Mouse (Mus musculus) spleen, postnatal 14 days (tissue): ENCODE measurements around the gene H2-T23.
A peak's percentile ranks its signal among the peaks of the same experiment; 100 is the strongest.
"Not testable (repeated sequence)": the region's sequence is repeated elsewhere in the genome, so short reads cannot be mapped to it uniquely, and the experiment has no call there.

ENCODE experiments used
- DNase-seq, 2 experiments: peaks; one replicate each; pipeline ENCODE4 v3.0.0; 2021 to 2022; ENCODE audit warnings: low spot score in 2 of 2

H2-T23 gene

DNA sequence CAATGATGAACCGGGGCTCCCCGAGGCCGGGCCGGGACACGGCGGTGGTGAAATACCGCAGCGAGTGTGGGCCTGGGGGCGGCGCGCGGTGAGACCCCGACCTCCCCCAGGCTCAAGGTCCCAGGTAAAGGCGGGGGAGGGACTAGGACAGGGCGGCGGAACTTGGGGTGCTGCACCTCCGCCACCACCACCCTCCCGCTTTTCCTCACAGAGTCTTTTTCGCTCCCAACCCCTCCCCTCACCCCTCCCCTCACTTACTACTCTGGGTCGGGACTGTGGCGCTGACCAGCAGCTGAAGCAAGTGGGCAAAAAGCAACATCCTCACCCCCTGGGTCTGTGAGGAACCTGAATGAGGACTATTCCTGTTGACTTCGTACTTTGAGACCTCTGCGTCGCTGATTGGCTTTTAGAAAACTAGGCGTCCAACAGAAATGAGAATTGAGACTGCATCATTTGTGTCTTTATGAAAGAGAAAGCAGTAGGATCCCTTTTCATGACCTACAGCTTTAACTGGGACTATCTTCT is at the start of gene H2-T23:
Gene H2-T23 (minus strand): TSS at position 505 of the 525 bp plus-strand sequence.
- DNase-seq: peak; percentile 44 to 56

- DNase-seq: not testable (repeated sequence)
Measured at GRCm38 (mm10) chr17:36081901-36082300, 49.2 kb upstream of the H2-T23 start.

- peak; percentile 72 to 84 for DNase-seq
Measured at GRCm38 (mm10) chr17:36060829-36061228, 28.2 kb upstream of the H2-T23 start.

- not testable (repeated sequence) for DNase-seq
Measured at GRCm38 (mm10) chr17:36058362-36058761, 25.7 kb upstream of the H2-T23 start, which contains the start of gene Gm11127. TSS of gene Gm11127 (minus strand) at chr17:36058371.

DNA sequence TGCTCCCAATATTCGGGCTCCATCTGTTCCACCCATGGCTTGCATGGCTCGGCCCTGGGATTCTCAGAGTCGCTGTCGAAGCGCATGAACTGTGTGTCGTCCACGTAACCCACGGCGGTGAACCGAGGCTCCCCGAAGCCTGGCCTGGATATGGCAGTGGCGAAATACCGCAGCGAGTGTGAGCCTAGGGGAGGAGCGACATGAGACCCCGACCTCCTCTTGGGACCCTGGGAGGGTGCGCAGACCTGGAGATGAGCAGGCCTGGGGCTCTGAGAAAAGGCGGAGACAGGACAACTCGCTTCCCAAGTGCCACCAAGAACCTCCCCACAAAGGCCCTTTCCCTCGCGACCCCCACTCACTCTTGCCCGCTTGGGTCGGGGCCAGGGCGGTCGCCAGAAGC is 25.3 kb upstream of the H2-T23 start:
- DNase-seq: not testable (repeated sequence)

DNA sequence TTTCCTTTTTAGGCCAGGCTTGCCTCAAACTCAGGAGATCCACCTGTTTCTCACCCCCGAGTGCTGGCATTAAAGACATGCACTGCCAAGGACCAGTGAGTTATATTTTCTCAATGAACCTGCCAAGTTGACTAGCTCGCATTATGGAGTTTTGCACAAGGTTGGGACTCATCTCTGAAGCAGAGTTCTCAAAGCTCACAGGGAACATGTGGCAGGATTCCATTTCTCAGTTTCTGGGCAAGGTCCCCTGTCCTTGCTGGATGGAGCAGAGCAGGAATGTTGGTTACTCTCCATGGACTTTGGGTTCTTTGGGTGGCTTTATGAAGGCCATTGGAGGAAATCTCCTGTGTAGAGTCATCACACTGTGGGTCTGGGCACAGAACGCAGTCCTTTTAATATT is 10.6 kb upstream of the H2-T23 start:
- DNase-seq: no peak

DNA sequence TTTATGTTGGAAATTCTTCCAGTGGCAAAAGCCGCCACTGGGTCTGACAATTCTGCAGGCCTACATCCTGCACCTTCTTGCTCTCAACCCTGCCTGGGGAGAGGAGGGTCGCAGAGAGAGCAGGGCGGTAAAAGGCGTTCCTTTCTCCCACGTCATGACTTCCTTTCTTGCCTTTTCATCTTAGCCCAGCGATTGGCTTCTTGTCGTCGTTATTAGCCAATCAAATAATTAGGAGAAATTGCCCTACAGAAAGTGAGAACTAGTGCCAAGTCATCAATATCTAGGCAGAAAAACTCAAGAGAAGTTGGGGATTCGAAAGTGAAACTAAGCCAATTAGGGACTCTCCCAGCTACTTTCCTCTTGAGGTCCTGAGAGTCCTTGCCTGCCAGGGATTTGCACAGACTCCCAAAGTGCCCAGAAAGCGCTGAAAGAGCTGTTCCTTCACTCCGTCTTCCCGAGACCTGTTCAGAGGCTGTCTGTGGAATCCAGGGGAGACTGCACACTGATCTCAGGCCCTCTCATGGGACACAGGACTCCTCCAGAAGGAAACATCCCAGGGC is 10.0 kb upstream of the H2-T23 start, which contains the start of the genes H2-T22 and Gm6034:
Gene H2-T22 (minus strand): TSS at position 138 of the 560 bp plus-strand sequence.
Gene Gm6034 (plus strand): TSS at position 352 of the 560 bp plus-strand sequence.
- peak; percentile 42 to 56 for DNase-seq

- DNase-seq: not testable (repeated sequence)
Measured at GRCm38 (mm10) chr17:36042055-36042454, 9.4 kb upstream of the H2-T23 start.

DNA sequence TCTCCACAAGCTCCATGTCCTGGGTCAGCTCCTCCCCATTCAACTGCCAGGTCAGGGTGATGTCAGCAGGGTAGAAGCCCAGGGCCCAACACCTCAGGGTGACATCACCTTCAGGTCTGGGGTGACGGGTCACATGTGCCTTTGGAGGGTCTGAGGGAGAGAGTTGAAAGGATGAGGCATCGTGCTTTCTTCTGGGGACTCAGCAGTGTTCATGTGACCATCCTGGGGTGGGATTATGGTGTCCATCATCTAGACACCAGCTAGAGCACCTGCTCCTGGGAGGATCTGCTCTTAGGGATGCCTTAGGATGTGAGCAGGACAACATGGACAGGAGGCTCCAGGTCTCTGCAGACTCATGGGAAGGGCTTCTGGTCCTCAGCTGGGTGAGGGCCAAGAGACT is 7.9 kb upstream of the H2-T23 start:
- DNase-seq: not testable (repeated sequence)

- not testable (repeated sequence) for DNase-seq
Measured at GRCm38 (mm10) chr17:36036126-36036525, 3.5 kb upstream of the H2-T23 start.

DNA sequence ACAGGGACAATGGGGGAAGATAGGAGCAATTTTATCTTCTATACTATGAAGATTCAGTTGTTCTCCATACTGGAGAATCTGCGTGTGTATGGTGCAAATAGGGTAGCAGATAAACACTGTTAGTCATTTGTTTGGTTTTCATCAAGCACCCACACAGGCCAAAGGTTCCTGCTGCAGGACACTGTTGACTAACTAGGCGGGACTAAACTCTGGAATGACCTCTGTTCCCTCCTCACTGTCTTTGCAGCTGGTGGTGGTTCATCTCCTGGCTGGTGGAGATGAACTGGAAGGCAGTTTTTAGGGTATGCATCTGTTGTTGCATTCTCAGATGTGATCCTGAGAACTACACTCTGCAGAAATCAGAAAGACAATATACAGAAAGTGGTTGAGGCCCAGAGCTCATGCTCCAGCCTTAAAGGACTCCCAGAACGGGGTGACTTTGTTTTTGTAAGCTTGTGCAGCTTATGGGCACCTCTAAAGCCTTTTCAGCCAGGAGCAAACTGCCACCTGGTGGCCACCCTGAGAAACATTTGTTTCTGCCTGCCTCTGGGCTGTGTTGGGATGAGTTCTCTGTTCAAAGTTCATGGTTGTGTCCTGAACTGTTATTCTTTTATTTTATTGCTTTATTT is 2.5 kb upstream of the H2-T23 start:
- peak; percentile 52 to 72 for DNase-seq

DNA sequence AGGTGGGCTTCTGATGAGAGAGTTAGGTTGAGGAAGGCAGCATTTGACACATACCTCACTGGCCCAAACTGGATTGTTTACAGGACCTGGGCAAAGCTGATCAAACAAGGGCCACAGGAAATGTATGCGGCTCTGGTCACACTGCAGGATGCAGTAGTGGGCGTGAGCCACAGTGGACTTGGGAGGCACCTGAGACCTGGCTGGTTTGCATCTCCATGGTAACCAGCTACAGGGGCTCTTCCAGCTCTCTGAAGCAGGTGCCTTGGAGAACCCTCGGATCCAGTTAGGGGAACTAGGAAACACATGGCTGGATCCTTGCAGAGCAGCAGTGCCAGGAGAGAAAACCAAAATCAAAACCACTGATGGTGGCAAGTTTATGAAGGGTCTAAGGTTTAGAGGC is 1.9 kb upstream of the H2-T23 start:
- DNase-seq: not testable (repeated sequence)

GRCm38 (mm10) chr17:36031583-36032331 is 898 bp downstream of the H2-T23 start:
- peak; percentile 37 to 56 for DNase-seq

- DNase-seq: not testable (repeated sequence)
Measured at GRCm38 (mm10) chr17:36030703-36031582, 1.7 kb downstream of the H2-T23 start.

DNA sequence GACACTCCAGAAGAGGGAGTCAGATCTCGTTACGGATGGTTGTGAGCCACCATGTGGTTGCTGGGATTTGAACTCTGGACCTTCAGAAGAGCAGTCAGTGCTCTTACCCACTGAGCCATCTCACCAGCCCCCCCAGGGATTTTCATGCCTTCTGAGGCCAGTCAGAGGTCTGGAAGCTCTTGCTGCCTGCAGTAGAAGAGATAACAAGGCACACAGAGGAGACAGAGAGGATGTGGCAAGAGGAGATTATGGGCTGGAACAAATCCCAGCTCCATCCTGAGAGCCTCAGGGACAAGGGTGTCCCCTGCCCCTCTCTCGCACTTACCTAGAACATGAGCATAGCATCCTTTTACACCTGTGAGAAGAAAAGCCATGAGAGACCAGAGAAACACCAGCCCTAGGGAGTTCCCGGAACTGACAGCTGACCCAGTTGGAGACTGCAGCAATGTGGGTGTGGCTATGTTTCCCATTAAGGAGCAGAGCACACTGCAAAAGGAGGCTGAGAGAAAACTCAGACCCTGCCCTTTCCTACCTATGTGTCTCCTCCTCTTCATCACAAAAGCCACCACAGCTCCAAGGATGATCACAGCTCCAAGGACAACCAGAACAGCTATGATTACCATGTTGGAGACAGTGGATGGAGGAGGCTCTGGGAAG is 2.5 kb downstream of the H2-T23 start:
- peak in 1 of 2 experiments; percentile 10 for DNase-seq

DNA sequence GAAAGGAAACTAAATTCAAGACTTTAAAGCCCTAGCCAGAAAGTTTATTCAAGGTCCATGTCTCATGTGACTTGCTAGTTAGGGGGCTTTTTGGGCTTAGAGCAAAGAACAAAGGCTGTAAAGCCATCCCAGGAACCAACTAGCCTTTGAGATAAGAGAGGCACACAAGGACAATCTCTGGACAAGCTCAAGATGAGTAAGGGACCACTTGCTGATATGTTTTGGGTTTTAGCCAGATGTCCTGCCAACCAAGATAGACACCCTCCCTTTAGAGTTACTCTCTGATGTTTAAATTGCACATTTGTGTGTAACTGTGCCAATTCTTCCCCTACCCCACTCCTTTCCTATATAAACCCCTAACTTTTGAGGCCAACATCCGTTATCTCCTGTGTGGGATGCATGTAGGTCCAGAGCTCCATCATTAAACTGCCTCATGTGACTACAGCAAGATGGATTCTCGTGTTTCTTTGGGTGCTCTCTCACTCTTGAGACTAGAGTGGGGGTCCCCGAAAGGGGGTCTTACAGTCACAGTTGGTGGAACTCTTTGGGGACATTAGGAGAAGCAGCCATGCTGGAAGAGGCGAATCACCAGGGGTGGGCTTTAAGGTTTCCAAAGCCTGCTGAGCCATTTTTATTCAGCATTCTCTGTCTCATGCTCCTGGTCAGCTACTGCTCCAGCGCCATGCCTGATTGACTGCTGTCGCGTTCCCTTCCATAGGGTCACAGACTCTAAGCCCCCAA is 3.6 kb downstream of the H2-T23 start:
- no peak for DNase-seq

GRCm38 (mm10) chr17:36027663-36028062 is 5.0 kb downstream of the H2-T23 start:
- DNase-seq: no peak

DNA sequence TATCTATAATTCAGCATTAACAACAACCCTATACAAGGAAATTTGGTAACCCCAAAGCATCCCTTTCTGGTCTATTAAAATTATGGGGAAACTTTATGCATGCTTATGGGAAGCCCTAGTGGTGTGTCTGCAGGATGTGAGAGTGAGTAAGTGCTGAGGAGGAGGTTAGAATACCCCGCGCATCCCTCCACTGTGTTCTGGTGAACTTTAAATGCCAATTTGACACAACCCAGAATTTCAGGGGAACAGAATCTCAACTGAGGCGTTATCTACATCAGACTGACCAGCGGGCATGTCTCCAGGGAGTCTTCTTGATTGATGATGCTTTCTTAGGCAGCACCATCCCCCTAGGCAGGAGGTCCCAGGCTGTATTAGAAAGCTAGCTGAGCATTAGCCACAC is 6.8 kb downstream of the H2-T23 start:
- DNase-seq: no peak

DNA sequence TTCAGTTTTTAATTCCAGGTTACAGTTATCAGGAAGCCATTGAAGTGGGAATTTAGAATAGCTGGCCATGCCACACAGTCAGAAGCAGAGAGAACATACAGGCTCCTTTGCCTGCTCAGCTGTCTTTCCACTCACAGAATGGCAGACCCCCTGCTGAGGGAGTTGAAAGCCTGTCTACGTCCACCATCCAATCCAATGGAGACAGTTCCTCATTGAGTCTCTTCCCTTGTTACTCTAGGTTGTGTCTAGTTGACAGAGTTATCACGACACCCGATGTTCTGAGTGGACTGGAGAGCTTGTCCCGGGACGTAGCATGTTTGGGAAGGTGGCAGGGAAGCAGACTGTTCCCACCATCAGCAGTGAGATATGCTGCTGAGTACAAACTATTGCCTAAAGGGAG is 7.5 kb downstream of the H2-T23 start:
- DNase-seq: no peak
